Mouse (Mus musculus): ENCODE measurements around the gene Rptor. TPM values are rescaled to one million over a fixed set of nuclear protein-coding genes. Genes with fewer than 3 reads are reported as not detected.
A peak's percentile ranks its signal among the peaks of the same experiment; 100 is the strongest.

The Rptor gene
- total RNA-seq, 2 experiments from 2014 or later = 34.4 to 34.8 TPM

GRCm38 (mm10) chr11:119939711-119940106 lies 337.0 kb downstream of the Rptor start:
- intact Hi-C loops (cut with DNase I) = no loop called here
- DNase-seq = no peak

GRCm38 (mm10) chr11:119940142-119940541 lies 337.4 kb downstream of the Rptor start:
- no peak for DNase-seq
- intact Hi-C loops (cut with DNase I) = no loop called here

- DNase-seq = no peak
- intact Hi-C loops (cut with DNase I) = no loop called here
Observed at GRCm38 (mm10) chr11:119941794-119942193, 339.1 kb downstream of the Rptor start.

- intact Hi-C loops (cut with DNase I) = no loop called here
- DNase-seq = no peak
Observed at GRCm38 (mm10) chr11:119942201-119942726, 339.6 kb downstream of the Rptor start.

GRCm38 (mm10) chr11:119942727-119943427 lies 340.2 kb downstream of the Rptor start, which contains the start of gene Baiap2:
Gene Baiap2, plus strand, starts transcription at chr11:119942763.
- intact Hi-C loops (cut with DNase I) = no loop called here
- peak; percentile 99 for DNase-seq

GRCm38 (mm10) chr11:119943428-119943988 lies 340.8 kb downstream of the Rptor start:
- peak in 1 of 2 experiments; percentile 51 for DNase-seq
- intact Hi-C loops (cut with DNase I) = no loop called here

GRCm38 (mm10) chr11:119945343-119945742 lies 342.6 kb downstream of the Rptor start:
- peak; percentile 41 to 45 for DNase-seq
- intact Hi-C loops (cut with DNase I) = no loop called here

- no peak for DNase-seq
- intact Hi-C loops (cut with DNase I) = no loop called here
Observed at GRCm38 (mm10) chr11:119947426-119947825, 344.7 kb downstream of the Rptor start.

- DNase-seq = no peak
- intact Hi-C loops (cut with DNase I) = no loop called here
Observed at GRCm38 (mm10) chr11:119947897-119948296, 345.2 kb downstream of the Rptor start.

GRCm38 (mm10) chr11:119948305-119948704 lies 345.6 kb downstream of the Rptor start:
- DNase-seq = no peak
- intact Hi-C loops (cut with DNase I) = no loop called here

- peak in 1 of 2 experiments; percentile 45 for DNase-seq
- intact Hi-C loops (cut with DNase I) = no loop called here
Observed at GRCm38 (mm10) chr11:119948803-119949202, 346.1 kb downstream of the Rptor start.

Other genes with a start within 250 kb of the Rptor start
- gene Sgsh, start 247.4 kb upstream of the Rptor start, total RNA-seq (2021) = 1 to 10 TPM; 4.6 to 6.2 TPM
- gene Slc26a11, start 247.3 kb upstream of the Rptor start, total RNA-seq (2021) = 1 to 10 TPM; 3.1 to 5.0 TPM
- 10 to 100 TPM; 15.4 to 16.8 TPM for gene Rnf213, start 209.8 kb upstream of the Rptor start, total RNA-seq (2021)
- gene Endov, start 111.6 kb upstream of the Rptor start, total RNA-seq (2021) = 10 to 100 TPM; 11.0 TPM
- under 1 TPM; 0.29 to 0.55 TPM for gene Nptx1, start 55.2 kb upstream of the Rptor start, total RNA-seq (2021)

All from heart, postnatal 14 days (tissue).